Mouse (Mus musculus): ENCODE results near the gene Ogfr. TPM values are rescaled to one million over a fixed set of nuclear protein-coding genes. Genes with fewer than 3 reads are reported as not detected.

Gene Ogfr
- polyA plus RNA-seq, 1 experiment from 2014 or later = 77.2 TPM

- Histone ChIP-seq H3K4me3 (no peak overlapping the region), H3K9me3 (no peaks in the 10 kb centered on the region), H3K9ac (no peak overlapping the region), H3K27ac (no peak overlapping the region), H3K27me3 (peaks cover 14% of the 10 kb centered on the region), H3K4me1 (peaks cover 10% of the 10 kb centered on the region), H3K36me3 (no peaks in the 10 kb centered on the region), H3K4me2 (no peak overlapping the region)
- no peak for ATAC-seq (ENCODE audit: insufficient number of reproducible peaks, insufficient read depth, low FRiP score, low TSS enrichment, low read depth)
- WGBS = 38% methylated on average over 13 of the region's 13 CpGs
Observed at GRCm38 (mm10) chr2:180566240-180566913, 22.7 kb upstream of the Ogfr start.

- Histone ChIP-seq H3K4me2 (no peak overlapping the region), H3K4me1 (peaks cover 7% of the 10 kb centered on the region), H3K9me3 (no peaks in the 10 kb centered on the region), H3K27ac (no peak overlapping the region), H3K36me3 (no peaks in the 10 kb centered on the region), H3K4me3 (no peak overlapping the region), H3K27me3 (peaks cover 10% of the 10 kb centered on the region), H3K9ac (no peak overlapping the region)
- no peak for ATAC-seq (ENCODE audit: insufficient number of reproducible peaks, insufficient read depth, low FRiP score, low TSS enrichment, low read depth)
- 40% methylated on average over 3 of the region's 3 CpGs for WGBS
Observed at GRCm38 (mm10) chr2:180569028-180569643, 19.9 kb upstream of the Ogfr start.

- ATAC-seq (ENCODE audit: insufficient number of reproducible peaks, insufficient read depth, low FRiP score, low TSS enrichment, low read depth) = no peak
- Histone ChIP-seq H3K4me2 (no peak overlapping the region), H3K4me1 (no peaks in the 10 kb centered on the region), H3K36me3 (no peaks in the 10 kb centered on the region), H3K9me3 (no peaks in the 10 kb centered on the region), H3K27ac (no peak overlapping the region), H3K27me3 (no peaks in the 10 kb centered on the region; the same call in 1 of the 2 replicates), H3K4me3 (no peak overlapping the region), H3K9ac (no peak overlapping the region)
- 53% methylated on average over 4 of the region's 4 CpGs for WGBS
Observed at GRCm38 (mm10) chr2:180576482-180576881, 12.6 kb upstream of the Ogfr start.

DNA sequence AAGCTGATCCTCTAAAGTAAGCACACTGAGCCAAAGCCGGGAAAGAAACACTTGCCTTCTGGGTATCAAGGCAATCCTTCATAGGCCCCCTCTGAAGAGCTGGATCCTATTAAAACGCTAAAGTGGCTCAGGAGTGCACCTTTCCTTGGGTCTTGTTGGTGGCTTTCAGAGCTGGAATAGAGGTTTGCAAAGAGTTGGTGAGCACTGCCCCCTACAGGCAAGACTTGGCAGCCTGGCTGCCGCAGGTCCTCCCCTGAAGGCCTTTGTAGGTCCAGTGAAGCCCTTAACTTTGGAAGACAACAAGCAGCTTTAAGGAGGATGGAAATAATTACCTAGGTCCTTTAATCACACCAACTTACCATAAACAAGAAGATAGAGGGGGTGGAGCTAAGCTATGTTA, 10.4 kb upstream of the Ogfr start:
- Histone ChIP-seq H3K27me3 (no peaks in the 10 kb centered on the region; the same call in 1 of the 2 replicates), H3K9ac (no peak overlapping the region), H3K4me3 (no peak overlapping the region), H3K27ac (no peak overlapping the region), H3K36me3 (no peaks in the 10 kb centered on the region), H3K4me1 (peaks cover 7% of the 10 kb centered on the region), H3K4me2 (no peak overlapping the region), H3K9me3 (no peaks in the 10 kb centered on the region)
- no peak for ATAC-seq (ENCODE audit: insufficient number of reproducible peaks, insufficient read depth, low FRiP score, low TSS enrichment, low read depth)
- WGBS = 7% methylated on average over 3 of the region's 3 CpGs

DNA sequence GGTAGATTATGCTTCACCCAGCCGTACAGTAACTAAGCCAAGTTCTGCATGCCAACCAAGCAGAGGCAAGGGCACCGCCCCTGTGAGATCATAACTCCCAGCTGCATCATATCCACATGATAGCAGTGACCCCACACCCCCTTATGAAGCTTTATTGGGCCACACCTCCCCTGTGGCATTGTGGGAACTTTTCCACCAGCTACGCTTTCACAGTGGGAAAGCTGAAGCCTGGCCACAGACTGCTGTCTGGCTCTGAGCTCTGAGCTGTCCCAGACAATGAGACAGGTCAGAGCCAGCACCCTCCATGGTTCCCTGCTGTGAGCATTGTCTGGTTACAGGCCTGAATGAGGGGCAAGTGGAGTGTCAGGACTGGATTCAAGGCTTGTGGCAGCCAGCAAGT, 8.0 kb upstream of the Ogfr start, which contains the start of gene Mrgbp:
Gene Mrgbp (plus strand): TSS at position 303 of the 400 bp plus-strand sequence.
- Histone ChIP-seq H3K4me1 (peaks cover 13% of the 10 kb centered on the region), H3K9me3 (no peaks in the 10 kb centered on the region), H3K4me2 (0 out of 2 replicates have a peak within 1 kb of the TSS, but pooled peaks have one; percentile 83), H3K36me3 (peaks cover 14% of the 10 kb centered on the region), H3K4me3 (no peak within 1 kb of the TSS), H3K9ac (peak within 1 kb of the TSS; percentile 46), H3K27ac (no peak within 1 kb of the TSS), H3K27me3 (no peaks in the 10 kb centered on the region; the same call in 1 of the 2 replicates)
- WGBS = 75% methylated on average over 3 of the region's 3 CpGs
- no peak for ATAC-seq (ENCODE audit: insufficient number of reproducible peaks, insufficient read depth, low FRiP score, low TSS enrichment, low read depth)

DNA sequence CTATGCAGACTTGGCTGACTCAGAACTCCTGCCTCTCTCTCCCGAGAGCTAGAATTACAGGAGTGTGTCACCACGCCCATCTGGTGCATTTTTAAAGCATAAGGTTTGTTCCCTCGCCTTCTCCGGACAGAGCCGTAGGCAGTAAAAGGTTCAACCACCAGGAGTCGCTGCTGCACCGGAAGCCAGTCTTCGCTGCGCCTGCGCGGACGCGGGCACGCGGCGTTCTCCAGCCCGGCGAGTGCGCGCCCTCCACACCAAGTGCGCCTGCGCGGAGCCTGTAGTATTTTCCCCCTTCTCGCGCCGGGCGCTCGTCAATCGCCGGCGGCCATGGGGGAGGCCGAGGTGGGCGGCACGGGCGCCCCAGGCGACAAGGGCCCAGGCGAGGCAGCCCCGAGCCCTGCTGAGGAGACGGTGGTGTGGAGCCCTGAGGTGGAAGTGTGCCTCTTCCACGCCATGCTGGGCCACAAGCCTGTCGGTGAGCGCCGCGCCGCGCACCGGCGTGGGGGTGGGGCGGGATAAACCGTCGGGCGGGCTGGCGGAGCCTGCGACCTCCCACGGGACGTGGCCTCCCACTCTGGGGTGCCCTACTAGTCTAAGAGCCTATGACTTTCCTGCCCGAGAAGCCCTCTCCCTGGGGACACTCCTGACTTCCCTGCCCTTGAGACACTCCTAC, 6.4 kb upstream of the Ogfr start:
- H3K27me3 ChIP-seq = no peaks in the 10 kb centered on the region
- H3K27ac ChIP-seq = peak overlapping the region; percentile 80

GRCm38 (mm10) chr2:180583154-180583507, 5.9 kb upstream of the Ogfr start:
- peaks cover 27% of the 10 kb centered on the region for H3K36me3 ChIP-seq
- H3K4me2 ChIP-seq = peak overlapping the region; percentile 83
- no peaks in the 10 kb centered on the region for H3K9me3 ChIP-seq
- peak overlapping the region; percentile 97 for H3K9ac ChIP-seq
- peak overlapping the region; percentile 86 for H3K4me3 ChIP-seq
- H3K27me3 ChIP-seq = no peaks in the 10 kb centered on the region
- WGBS = 28% methylated on average over 7 of the region's 7 CpGs
- no peak; the same call in 1 of the 2 replicates for ATAC-seq (ENCODE audit: insufficient number of reproducible peaks, insufficient read depth, low FRiP score, low TSS enrichment, low read depth)
- H3K4me1 ChIP-seq = peaks cover 13% of the 10 kb centered on the region
- peak overlapping the region; percentile 80; the same call in 1 of the 2 replicates for H3K27ac ChIP-seq

More for the DNA sequence above, 6.4 kb upstream of the Ogfr start:
- WGBS = under 1% methylated on average over 50 of the region's 57 CpGs
- Histone ChIP-seq H3K9ac (peak overlapping the region; percentile 97), H3K4me1 (peaks cover 13% of the 10 kb centered on the region), H3K4me2 (peak overlapping the region; percentile 83), H3K36me3 (peaks cover 27% of the 10 kb centered on the region), H3K9me3 (no peaks in the 10 kb centered on the region), H3K4me3 (peak overlapping the region; percentile 86)
- ATAC-seq (ENCODE audit: insufficient number of reproducible peaks, insufficient read depth, low FRiP score, low TSS enrichment, low read depth) = peak; percentile 77

- WGBS = 49% methylated on average over 6 of the region's 6 CpGs
- H3K36me3 ChIP-seq = peaks cover 58% of the 10 kb centered on the region
- peak overlapping the region; percentile 85 for H3K4me2 ChIP-seq
- peaks cover 16% of the 10 kb centered on the region for H3K4me1 ChIP-seq
- no peak for ATAC-seq (ENCODE audit: insufficient number of reproducible peaks, insufficient read depth, low FRiP score, low TSS enrichment, low read depth)
- H3K9ac ChIP-seq = peak overlapping the region; percentile 91
- H3K4me3 ChIP-seq = peak overlapping the region; percentile 79
- H3K9me3 ChIP-seq = no peaks in the 10 kb centered on the region
- peak overlapping the region; percentile 92 for H3K27ac ChIP-seq
- no peaks in the 10 kb centered on the region for H3K27me3 ChIP-seq
Observed at GRCm38 (mm10) chr2:180588736-180589122, 316 bp upstream of the Ogfr start.

- ATAC-seq (ENCODE audit: insufficient number of reproducible peaks, insufficient read depth, low FRiP score, low TSS enrichment, low read depth) = no peak
- 46% methylated on average over 4 of the region's 4 CpGs for WGBS
Observed at GRCm38 (mm10) chr2:180597490-180597889, 8.4 kb downstream of the Ogfr start, which contains the start of gene Col9a3. Gene Col9a3 (plus strand): TSS chr2:180597790.

DNA sequence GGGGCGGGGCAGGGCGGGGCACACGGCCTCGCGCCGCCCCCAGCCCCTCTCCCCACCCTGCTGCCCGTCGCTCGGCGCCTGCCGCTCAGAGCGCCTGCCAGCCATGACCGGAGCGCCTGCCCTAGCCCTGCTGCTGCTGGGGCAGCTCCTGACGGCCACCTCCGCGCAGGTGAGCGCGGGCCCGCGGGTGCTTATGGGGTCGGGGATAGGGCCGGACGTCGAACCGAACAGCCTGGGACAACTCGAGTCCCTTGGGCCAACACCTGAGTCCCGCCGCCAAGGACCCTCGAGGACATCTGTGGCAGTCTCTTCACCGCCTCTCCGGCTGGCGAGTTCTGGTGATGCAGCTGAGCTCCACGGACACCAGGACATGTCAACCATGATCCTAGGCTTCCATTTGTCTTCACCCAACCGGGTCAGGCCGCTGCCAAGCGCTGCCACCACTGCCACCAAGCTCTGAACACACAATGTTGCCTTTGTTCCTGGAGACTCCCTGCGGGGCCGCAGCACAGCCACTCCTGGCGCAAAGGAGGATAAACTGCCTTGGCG, 9.2 kb downstream of the Ogfr start:
- peak; percentile 70 for ATAC-seq (ENCODE audit: insufficient number of reproducible peaks, insufficient read depth, low FRiP score, low TSS enrichment, low read depth)
- Histone ChIP-seq H3K4me2 (peak overlapping the region; percentile 72), H3K4me3 (peak overlapping the region; percentile 46), H3K36me3 (peaks cover 27% of the 10 kb centered on the region), H3K27me3 (peaks cover 33% of the 10 kb centered on the region), H3K9me3 (no peaks in the 10 kb centered on the region), H3K27ac (peak overlapping the region; percentile 71), H3K9ac (peak overlapping the region; percentile 75), H3K4me1 (peaks cover 34% of the 10 kb centered on the region)
- under 1% methylated on average over 40 of the region's 41 CpGs for WGBS

More at GRCm38 (mm10) chr2:180597490-180597889, 8.4 kb downstream of the Ogfr start, which contains the start of gene Col9a3:
- peak within 1 kb of the TSS; percentile 72 for H3K27ac ChIP-seq
- peaks cover 34% of the 10 kb centered on the region for H3K36me3 ChIP-seq
- peaks cover 34% of the 10 kb centered on the region for H3K4me1 ChIP-seq
- H3K9ac ChIP-seq = peak within 1 kb of the TSS; percentile 75
- peaks cover 33% of the 10 kb centered on the region for H3K27me3 ChIP-seq
- peak within 1 kb of the TSS; percentile 46 for H3K4me3 ChIP-seq
- peak within 1 kb of the TSS; percentile 72 for H3K4me2 ChIP-seq
- H3K9me3 ChIP-seq = no peaks in the 10 kb centered on the region

DNA sequence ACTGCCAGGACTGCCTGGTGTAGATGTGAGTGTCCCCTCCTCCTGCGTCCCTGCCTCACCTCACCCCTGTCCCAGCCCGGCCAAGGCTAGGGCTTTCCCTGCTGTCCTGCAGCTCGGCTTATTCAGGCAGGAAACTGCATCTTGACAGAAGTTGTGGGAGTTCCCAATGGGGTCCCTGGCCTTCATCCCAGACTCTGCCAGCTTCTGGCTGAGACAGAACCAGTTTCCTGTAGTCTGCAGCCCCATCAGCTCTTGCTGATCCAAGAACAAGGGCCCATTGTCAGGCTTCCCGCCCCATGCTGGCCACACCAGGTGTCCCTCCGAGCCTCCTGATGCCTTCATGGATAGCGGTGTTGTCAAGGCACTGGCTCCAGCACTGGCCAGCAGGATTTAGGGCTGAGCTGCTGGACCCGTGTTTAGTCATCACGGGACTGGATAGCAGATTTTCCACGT, 11.6 kb downstream of the Ogfr start:
- Histone ChIP-seq H3K4me1 (peaks cover 50% of the 10 kb centered on the region), H3K4me2 (peak overlapping the region; percentile 72), H3K4me3 (peak overlapping the region; percentile 46), H3K27me3 (peaks cover 33% of the 10 kb centered on the region), H3K9ac (peak overlapping the region; percentile 64), H3K36me3 (peaks cover 7% of the 10 kb centered on the region), H3K9me3 (no peaks in the 10 kb centered on the region), H3K27ac (peak overlapping the region; percentile 71)
- ATAC-seq (ENCODE audit: insufficient number of reproducible peaks, insufficient read depth, low FRiP score, low TSS enrichment, low read depth) = no peak
- WGBS = 11% methylated on average over 9 of the region's 9 CpGs

Measured in embryonic facial prominence, embryonic 13.5 days (tissue).